Mouse (Mus musculus) neural tube, embryonic 11.5 days (tissue): ENCODE data around the gene Iqch. TPM values are rescaled to one million over a fixed set of nuclear protein-coding genes. Genes with fewer than 3 reads are reported as not detected.

ENCODE experiments used
- ATAC-seq: fragments of 200-750 bp; cut with Nextera tagmentation; 2 replicates; pipeline ENCODE4 v1.8.0; 2017; ENCODE audit warnings: moderate number of reproducible peaks, mild to moderate bottlenecking, moderate TSS enrichment, moderate library complexity; ENCODE audit not compliant: insufficient read depth, low FRiP score, low TSS enrichment
- DNase-seq: peaks from one replicate; pipeline ENCODE4 v3.0.0-alpha.2; 2015; ENCODE audit warnings: low spot score
- H3K27ac ChIP-seq: fragments of 300-500 bp; sonication (generic); 2 replicates; pipeline ENCODE4 v1.5.1; 2014; ENCODE audit warnings: low read depth, mild to moderate bottlenecking, low read length
- H3K27me3 ChIP-seq: fragments of 300-500 bp; sonication (generic); 2 replicates; pipeline ENCODE4 v1.6.1; 2014; ENCODE audit warnings: mild to moderate bottlenecking, low read length, mixed read lengths; ENCODE audit not compliant: control insufficient read depth, insufficient read depth
- H3K36me3 ChIP-seq: fragments of 300-500 bp; sonication (generic); 2 replicates; pipeline ENCODE4 v1.6.1; 2014; ENCODE audit warnings: mild to moderate bottlenecking, low read length, moderate library complexity, mixed read lengths; ENCODE audit not compliant: control insufficient read depth, insufficient read depth
- H3K4me1 ChIP-seq: fragments of 300-500 bp; sonication (generic); 2 replicates; pipeline ENCODE4 v1.6.1; 2014; ENCODE audit warnings: low read length, mixed read lengths; ENCODE audit not compliant: control insufficient read depth, insufficient read depth
- H3K4me2 ChIP-seq: fragments of 300-500 bp; sonication (generic); 2 replicates; pipeline ENCODE4 v1.6.1; 2014; ENCODE audit warnings: low read depth, mild to moderate bottlenecking, moderate library complexity
- H3K4me3 ChIP-seq: fragments of 300-500 bp; sonication (generic); 2 replicates; pipeline ENCODE4 v1.5.1; 2014; ENCODE audit warnings: low read depth, low read length
- H3K9ac ChIP-seq: fragments of 300-500 bp; sonication (generic); 2 replicates; pipeline ENCODE4 v1.6.1; 2014; ENCODE audit warnings: mild to moderate bottlenecking, low read length
- H3K9me3 ChIP-seq: fragments of 300-500 bp; sonication (generic); 2 replicates; pipeline ENCODE4 v1.6.1; 2016; ENCODE audit warnings: low read length; ENCODE audit not compliant: control insufficient read depth
- WGBS: fragments of 180-500 bp; shearing (Covaris S2); extraction: QIAGEN DNeasy Blood & Tissue Kit; methylation state at CpG from one replicate; pipeline ENCODE4 v1.1.7; 2014; 5-methylcytosine and 5-hydroxymethylcytosine counted together
- polyA plus RNA-seq: library from polyadenylated mRNA; unstranded; fragments of >200 nt; fragmentation: Nextera tagmentation; extraction: Ambion mirVana; gene quantifications from 2 replicates; pipeline ENCODE4 v1.2.1, GENCODE M21; 2014

The Iqch gene
- 0.12 and 0.19 TPM in 2 replicates for polyA plus RNA-seq

- Histone ChIP-seq H3K4me3 (peak within 1 kb of the TSS; percentile 88), H3K4me2 (peak within 1 kb of the TSS; percentile 50), H3K36me3 (no peaks in the 10 kb centered on the region), H3K9ac (peak within 1 kb of the TSS; percentile 89), H3K27ac (no peak within 1 kb of the TSS), H3K9me3 (no peaks in the 10 kb centered on the region), H3K27me3 (no peaks in the 10 kb centered on the region), H3K4me1 (peaks cover 12% of the 10 kb centered on the region; the same call in 1 of the 2 replicates)
- WGBS, result 2% methylated on average over 48 of the region's 70 CpGs
- ATAC-seq (peak; percentile 97), DNase-seq (peak; percentile 97)
Measured at GRCm38 (mm10) chr9:63602043-63602939, at the start of gene Iqch, which contains the start of gene Aagab. TSS of gene Iqch (minus strand) at chr9:63602493. TSS of gene Aagab (plus strand) at chr9:63602660.

GRCm38 (mm10) chr9:63651594-63651993 lies 49.3 kb upstream of the Iqch start:
- Histone ChIP-seq H3K4me1 (peaks cover 3% of the 10 kb centered on the region; the same call in 1 of the 2 replicates), H3K9ac (no peak overlapping the region), H3K4me2 (no peak overlapping the region), H3K9me3 (no peaks in the 10 kb centered on the region), H3K27me3 (no peaks in the 10 kb centered on the region), H3K27ac (no peak overlapping the region), H3K36me3 (peaks cover 12% of the 10 kb centered on the region), H3K4me3 (no peak overlapping the region)
- WGBS, result 86% methylated on average over 11 of the region's 11 CpGs
- ATAC-seq (no peak), DNase-seq (no peak)

DNA sequence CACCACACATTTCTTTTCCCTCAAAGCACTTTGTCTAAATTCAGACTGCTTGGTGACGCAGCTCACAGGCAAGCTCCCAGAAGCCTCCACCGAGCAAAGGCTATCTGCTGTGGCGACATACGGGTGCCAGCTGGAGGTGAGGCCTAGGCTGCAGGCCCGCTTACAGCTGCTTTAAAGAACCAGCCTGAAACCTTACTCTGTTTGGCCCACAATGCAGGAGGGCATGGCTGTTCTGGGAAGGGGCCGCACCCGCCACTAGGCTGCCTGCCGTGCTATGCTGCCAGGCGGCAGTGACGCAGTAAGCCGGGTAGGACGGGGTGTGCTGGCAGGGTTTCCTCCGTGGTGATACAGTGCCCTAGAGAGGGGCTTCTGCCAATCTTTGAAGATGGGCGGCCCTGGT lies 48.6 kb upstream of the Iqch start:
- Histone ChIP-seq H3K36me3 (peaks cover 12% of the 10 kb centered on the region), H3K27me3 (no peaks in the 10 kb centered on the region), H3K27ac (no peak overlapping the region), H3K4me2 (no peak overlapping the region), H3K4me3 (no peak overlapping the region), H3K9me3 (no peaks in the 10 kb centered on the region), H3K9ac (no peak overlapping the region), H3K4me1 (peaks cover 3% of the 10 kb centered on the region; the same call in 1 of the 2 replicates)
- ATAC-seq, result no peak
- no peak for DNase-seq
- 89% methylated on average over 14 of the region's 14 CpGs for WGBS

GRCm38 (mm10) chr9:63649841-63650545 lies 47.7 kb upstream of the Iqch start:
- 89% methylated on average over 8 of the region's 8 CpGs for WGBS
- ATAC-seq, result no peak
- H3K9me3 ChIP-seq, result no peaks in the 10 kb centered on the region
- no peak overlapping the region for H3K4me2 ChIP-seq
- H3K4me3 ChIP-seq, result no peak overlapping the region
- H3K36me3 ChIP-seq, result peaks cover 12% of the 10 kb centered on the region
- H3K4me1 ChIP-seq, result peaks cover 3% of the 10 kb centered on the region; the same call in 1 of the 2 replicates
- DNase-seq, result no peak
- no peak overlapping the region for H3K27ac ChIP-seq
- H3K9ac ChIP-seq, result no peak overlapping the region
- H3K27me3 ChIP-seq, result no peaks in the 10 kb centered on the region

DNA sequence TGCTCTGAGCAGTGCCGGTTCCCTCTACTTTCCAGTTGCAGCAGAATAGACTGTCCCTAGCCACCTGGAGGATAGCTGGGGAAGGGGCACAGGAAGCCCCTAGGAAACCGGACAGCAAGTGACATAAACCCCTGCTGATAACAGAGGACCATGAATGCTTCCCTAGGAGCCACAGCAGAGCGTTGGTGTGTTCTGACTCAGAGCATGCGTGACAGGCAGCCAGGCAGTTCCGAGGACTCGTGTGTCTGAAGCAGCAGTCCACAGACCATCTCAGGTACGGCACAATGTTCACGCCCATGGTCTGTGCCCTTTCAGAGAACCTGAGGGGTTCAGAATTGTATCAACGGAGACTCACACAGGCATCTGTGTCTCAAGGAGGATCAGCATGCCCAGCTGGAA lies 46.2 kb upstream of the Iqch start:
- Histone ChIP-seq H3K27me3 (no peaks in the 10 kb centered on the region), H3K4me2 (no peak overlapping the region), H3K27ac (no peak overlapping the region), H3K9me3 (no peaks in the 10 kb centered on the region), H3K4me1 (no peaks in the 10 kb centered on the region), H3K36me3 (peaks cover 12% of the 10 kb centered on the region), H3K9ac (no peak overlapping the region), H3K4me3 (no peak overlapping the region)
- ATAC-seq, result no peak
- WGBS, result 87% methylated on average over 9 of the region's 9 CpGs
- DNase-seq, result no peak

- Histone ChIP-seq H3K9me3 (no peaks in the 10 kb centered on the region), H3K4me3 (no peak overlapping the region), H3K27me3 (no peaks in the 10 kb centered on the region), H3K27ac (no peak overlapping the region), H3K4me2 (no peak overlapping the region), H3K9ac (no peak overlapping the region), H3K36me3 (peaks cover 10% of the 10 kb centered on the region), H3K4me1 (no peaks in the 10 kb centered on the region)
- no peak for DNase-seq
- 86% methylated on average over 9 of the region's 9 CpGs for WGBS
- ATAC-seq, result no peak
Measured at GRCm38 (mm10) chr9:63647581-63648519, 45.6 kb upstream of the Iqch start.

DNA sequence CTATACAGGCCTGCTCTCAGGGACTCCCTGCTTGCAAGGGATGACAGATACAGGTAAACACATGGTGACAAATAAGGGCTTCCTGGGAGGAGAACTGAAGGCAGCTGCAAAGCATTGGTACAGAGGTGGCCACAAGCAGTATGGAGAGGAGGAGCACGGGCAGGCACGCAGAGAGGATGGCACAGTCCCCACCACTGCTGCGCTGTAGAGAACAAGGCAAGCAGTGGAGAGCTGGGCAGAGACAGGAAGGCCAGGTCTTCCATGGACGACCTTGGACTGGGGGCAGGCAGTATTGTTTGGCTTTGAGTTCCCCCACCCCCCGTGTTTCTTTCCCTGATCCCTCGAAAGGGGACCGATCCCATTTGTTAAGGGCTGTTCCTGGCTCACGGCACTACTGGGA lies 42.8 kb upstream of the Iqch start:
- peaks cover 10% of the 10 kb centered on the region for H3K36me3 ChIP-seq
- WGBS, result 85% methylated on average over 8 of the region's 8 CpGs

DNA sequence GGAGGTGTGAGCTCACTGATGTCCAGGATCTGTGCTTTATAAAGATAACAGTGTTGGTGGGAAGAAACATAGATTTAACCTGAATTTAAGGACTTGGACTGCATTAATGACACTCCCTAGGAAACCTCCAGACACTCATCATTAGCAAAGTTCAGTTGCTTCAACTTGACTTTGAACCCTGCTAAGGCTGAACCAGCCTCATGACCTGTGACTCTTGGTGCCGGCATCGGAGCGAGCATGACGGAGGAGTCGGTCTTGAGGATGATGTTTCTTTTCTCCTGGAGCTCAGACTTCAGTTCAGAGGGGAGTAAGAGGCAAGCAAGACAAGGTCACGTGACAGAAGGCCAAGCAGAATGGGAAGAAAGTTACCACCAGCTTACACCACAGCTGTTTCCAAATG lies 41.7 kb upstream of the Iqch start:
- no peak overlapping the region for H3K27ac ChIP-seq
- no peak for DNase-seq
- H3K27me3 ChIP-seq, result no peaks in the 10 kb centered on the region
- WGBS, result 93% methylated on average over 6 of the region's 6 CpGs
- H3K4me1 ChIP-seq, result no peaks in the 10 kb centered on the region
- H3K4me3 ChIP-seq, result no peak overlapping the region
- peaks cover 7% of the 10 kb centered on the region for H3K36me3 ChIP-seq
- ATAC-seq, result no peak
- H3K4me2 ChIP-seq, result no peak overlapping the region
- no peak overlapping the region for H3K9ac ChIP-seq
- no peaks in the 10 kb centered on the region for H3K9me3 ChIP-seq

More for the DNA sequence above, 42.8 kb upstream of the Iqch start:
- DNase-seq (no peak), ATAC-seq (no peak)
- H3K9me3 ChIP-seq, result no peaks in the 10 kb centered on the region
- H3K27ac ChIP-seq, result no peak overlapping the region
- no peak overlapping the region for H3K9ac ChIP-seq
- H3K4me3 ChIP-seq, result no peak overlapping the region
- no peaks in the 10 kb centered on the region for H3K4me1 ChIP-seq
- no peaks in the 10 kb centered on the region for H3K27me3 ChIP-seq
- H3K4me2 ChIP-seq, result no peak overlapping the region
